Mouse (Mus musculus): Measurements from ENCODE around the gene Tmem39a. TPM values are rescaled to one million over a fixed set of nuclear protein-coding genes. Genes with fewer than 3 reads are reported as not detected.

Tmem39a gene
- 40.6 and 47.1 TPM in 2 replicates for polyA plus RNA-seq (2015; fragmentation: Nextera tagmentation; extraction: Ambion mirVana)

GRCm38 (mm10) chr16:38558221-38558748 lies at the start of gene Tmem39a:
Tmem39a (plus strand) TSS chr16:38558698.
- Histone ChIP-seq H3K4me3 (replicated peaks) (no peak within 1 kb of the TSS), H3K27ac (no peak within 1 kb of the TSS), H3K27me3 (peaks cover 43% of the 10 kb centered on the region), H3K4me2 (replicated peaks) (no peak within 1 kb of the TSS), H3K36me3 (no peaks in the 10 kb centered on the region), H3K4me1 (replicated peaks) (peaks cover under 1% of the 10 kb centered on the region; the same call in 1 of the 2 replicates), H3K9me3 (no peaks in the 10 kb centered on the region), H3K9ac (replicated peaks) (no peak within 1 kb of the TSS)
- no peak for ATAC-seq
- 89% methylated on average over 3 of the region's 3 CpGs for WGBS

GRCm38 (mm10) chr16:38510846-38511245 lies 47.7 kb upstream of the Tmem39a start:
- 100% methylated on average over 2 of the region's 2 CpGs for WGBS
- H3K4me2 ChIP-seq (replicated peaks), result no peak overlapping the region

GRCm38 (mm10) chr16:38519140-38519539 lies 39.4 kb upstream of the Tmem39a start:
- Histone ChIP-seq H3K4me2 (replicated peaks) (no peak overlapping the region), H3K9ac (replicated peaks) (no peak overlapping the region), H3K36me3 (peaks cover 33% of the 10 kb centered on the region), H3K9me3 (no peaks in the 10 kb centered on the region), H3K4me3 (replicated peaks) (no peak overlapping the region), H3K27ac (no peak overlapping the region), H3K4me1 (replicated peaks) (peaks cover 13% of the 10 kb centered on the region), H3K27me3 (no peaks in the 10 kb centered on the region)
- ATAC-seq, result no peak
- 95% methylated on average over 2 of the region's 2 CpGs for WGBS

More at GRCm38 (mm10) chr16:38510846-38511245, 47.7 kb upstream of the Tmem39a start:
- H3K9ac ChIP-seq (replicated peaks), result no peak overlapping the region
- H3K4me1 ChIP-seq (replicated peaks), result no peaks in the 10 kb centered on the region
- H3K27ac ChIP-seq, result no peak overlapping the region
- no peak overlapping the region for H3K4me3 ChIP-seq (replicated peaks)
- no peaks in the 10 kb centered on the region for H3K27me3 ChIP-seq
- ATAC-seq, result no peak
- no peaks in the 10 kb centered on the region for H3K9me3 ChIP-seq
- peaks cover 68% of the 10 kb centered on the region for H3K36me3 ChIP-seq

GRCm38 (mm10) chr16:38521211-38521987 lies 37.1 kb upstream of the Tmem39a start:
- WGBS, result 34% methylated on average over 8 of the region's 8 CpGs
- Histone ChIP-seq H3K4me3 (replicated peaks) (peak overlapping the region; percentile 96), H3K4me1 (replicated peaks) (peaks cover 13% of the 10 kb centered on the region), H3K9ac (replicated peaks) (peak overlapping the region; percentile 91), H3K36me3 (peaks cover 40% of the 10 kb centered on the region), H3K27me3 (no peaks in the 10 kb centered on the region), H3K9me3 (no peaks in the 10 kb centered on the region), H3K4me2 (replicated peaks) (peak overlapping the region; percentile 69), H3K27ac (no peak overlapping the region)
- ATAC-seq, result no peak

GRCm38 (mm10) chr16:38522129-38523084 lies 36.1 kb upstream of the Tmem39a start, which contains the start of gene Timmdc1:
Timmdc1 (minus strand) TSS chr16:38522663.
- under 1% methylated on average over 71 of the region's 73 CpGs for WGBS
- Histone ChIP-seq H3K36me3 (peaks cover 42% of the 10 kb centered on the region), H3K9me3 (no peaks in the 10 kb centered on the region), H3K4me3 (replicated peaks) (peak within 1 kb of the TSS; percentile 96), H3K9ac (replicated peaks) (peak within 1 kb of the TSS; percentile 91), H3K27me3 (no peaks in the 10 kb centered on the region), H3K27ac (peak within 1 kb of the TSS; percentile 95), H3K4me1 (replicated peaks) (peaks cover 13% of the 10 kb centered on the region), H3K4me2 (replicated peaks) (peak within 1 kb of the TSS; percentile 69)
- ATAC-seq, result peak; percentile 99

GRCm38 (mm10) chr16:38526264-38526663 lies 32.2 kb upstream of the Tmem39a start:
- peaks cover 67% of the 10 kb centered on the region for H3K36me3 ChIP-seq
- no peak overlapping the region for H3K4me3 ChIP-seq (replicated peaks)
- no peak overlapping the region for H3K9ac ChIP-seq (replicated peaks)
- H3K9me3 ChIP-seq, result no peaks in the 10 kb centered on the region
- H3K4me1 ChIP-seq (replicated peaks), result peaks cover 13% of the 10 kb centered on the region
- no peaks in the 10 kb centered on the region for H3K27me3 ChIP-seq
- H3K27ac ChIP-seq, result no peak overlapping the region
- WGBS, result 94% methylated on average over 6 of the region's 6 CpGs
- no peak for ATAC-seq
- no peak overlapping the region for H3K4me2 ChIP-seq (replicated peaks)

- ATAC-seq, result peak; percentile 34
- Histone ChIP-seq H3K4me2 (replicated peaks) (no peak overlapping the region), H3K4me1 (replicated peaks) (no peaks in the 10 kb centered on the region), H3K36me3 (peaks cover 95% of the 10 kb centered on the region), H3K27ac (no peak overlapping the region), H3K9ac (replicated peaks) (no peak overlapping the region), H3K9me3 (no peaks in the 10 kb centered on the region), H3K4me3 (replicated peaks) (no peak overlapping the region), H3K27me3 (no peaks in the 10 kb centered on the region)
- WGBS, result 42% methylated on average over 8 of the region's 8 CpGs
Observed at GRCm38 (mm10) chr16:38536544-38537146, 21.9 kb upstream of the Tmem39a start.

- Histone ChIP-seq H3K27me3 (no peaks in the 10 kb centered on the region), H3K9ac (replicated peaks) (no peak overlapping the region), H3K4me3 (replicated peaks) (no peak overlapping the region), H3K36me3 (peaks cover 94% of the 10 kb centered on the region), H3K27ac (no peak overlapping the region), H3K4me2 (replicated peaks) (no peak overlapping the region), H3K4me1 (replicated peaks) (no peaks in the 10 kb centered on the region), H3K9me3 (no peaks in the 10 kb centered on the region)
- 90% methylated on average over 13 of the region's 13 CpGs for WGBS
- no peak for ATAC-seq
Observed at GRCm38 (mm10) chr16:38538716-38539380, 19.6 kb upstream of the Tmem39a start.

GRCm38 (mm10) chr16:38548000-38548399 lies 10.5 kb upstream of the Tmem39a start:
- Histone ChIP-seq H3K9me3 (no peaks in the 10 kb centered on the region), H3K4me1 (replicated peaks) (peaks cover 23% of the 10 kb centered on the region), H3K4me2 (replicated peaks) (peak overlapping the region; percentile 78), H3K9ac (replicated peaks) (no peak overlapping the region), H3K36me3 (peaks cover 46% of the 10 kb centered on the region), H3K4me3 (replicated peaks) (peak overlapping the region; percentile 75; the same call in 1 of the 2 replicates), H3K27me3 (peaks cover 15% of the 10 kb centered on the region), H3K27ac (no peak overlapping the region)
- ATAC-seq, result no peak
- WGBS, result 96% methylated on average over 1 of the region's 1 CpGs

GRCm38 (mm10) chr16:38549479-38550396 lies 8.8 kb upstream of the Tmem39a start, which contains the start of gene Poglut1:
Poglut1 (minus strand) TSS chr16:38550258.
- Histone ChIP-seq H3K27me3 (peaks cover 25% of the 10 kb centered on the region), H3K4me1 (replicated peaks) (peaks cover 23% of the 10 kb centered on the region), H3K36me3 (peaks cover 31% of the 10 kb centered on the region), H3K9me3 (no peaks in the 10 kb centered on the region), H3K4me3 (replicated peaks) (peak within 1 kb of the TSS; percentile 75), H3K27ac (peak within 1 kb of the TSS; percentile 83), H3K4me2 (replicated peaks) (peak within 1 kb of the TSS; percentile 78), H3K9ac (replicated peaks) (peak within 1 kb of the TSS; percentile 94)
- peak; percentile 97 for ATAC-seq
- 3% methylated on average over 54 of the region's 54 CpGs for WGBS
